Mouse (Mus musculus) embryonic fibroblast, embryonic 13.5 days (primary cell): ENCODE data around the gene Gm49661. TPM values are rescaled to one million over a fixed set of nuclear protein-coding genes. Genes with fewer than 3 reads are reported as not detected.

Source experiments
- H3K27ac ChIP-seq: 2 replicates; pipeline ENCODE4 v1.5.1; 2012; ENCODE audit warnings: low read length, control low read depth, inconsistent platforms; ENCODE audit not compliant: insufficient read depth
- H3K4me1 ChIP-seq: 2 replicates; pipeline ENCODE4 v1.6.1; 2011; ENCODE audit warnings: low read length; ENCODE audit not compliant: control insufficient read depth, insufficient read depth
- H3K4me3 ChIP-seq: 2 replicates; pipeline ENCODE4 v1.5.1; 2011; ENCODE audit warnings: mild to moderate bottlenecking, control low read depth, low read length; ENCODE audit not compliant: insufficient read depth
- CTCF ChIP-seq: IDR thresholded peaks from 2 replicates; pipeline ENCODE4 v1.5.1; 2011; ENCODE audit warnings: mild to moderate bottlenecking, control low read depth, low read length, moderate library complexity, borderline replicate concordance; ENCODE audit not compliant: insufficient read depth
- POLR2A ChIP-seq: IDR thresholded peaks from 2 replicates; pipeline ENCODE4 v1.6.1; 2011; ENCODE audit warnings: low read depth, mild to moderate bottlenecking, control low read depth, low read length, moderate library complexity
- polyA plus RNA-seq: library from polyadenylated mRNA; stranded (reverse); fragments of >200 nt; gene quantifications from 2 replicates; pipeline ENCODE4 v1.2.4, GENCODE M21; 2011; ENCODE audit warnings: low read depth; ENCODE audit not compliant: missing spikeins, insufficient read length

Gene Gm49661
- polyA plus RNA-seq, 1 experiment = not detected

- H3K4me3 ChIP-seq = no peak overlapping the region
- H3K27ac ChIP-seq = no peak overlapping the region
- TF ChIP-seq POLR2A = no peak
- peak; percentile 1; the same call in 1 of the 2 replicates for TF ChIP-seq CTCF
- H3K4me1 ChIP-seq = no peaks in the 10 kb centered on the region
Measured at GRCm38 (mm10) chr8:84947241-84947545, 22.0 kb downstream of the Gm49661 start.

GRCm38 (mm10) chr8:84946528-84947240 lies 22.5 kb downstream of the Gm49661 start, which contains the start of gene Rtbdn:
Gene Rtbdn (plus strand): TSS chr8:84946991.
- Histone ChIP-seq H3K4me1 (no peaks in the 10 kb centered on the region), H3K27ac (no peak within 1 kb of the TSS), H3K4me3 (peak within 1 kb of the TSS; percentile 14; the same call in 1 of the 2 replicates)
- no peak for TF ChIP-seq POLR2A
- peak; percentile 35; the same call in 1 of the 2 replicates for TF ChIP-seq CTCF

GRCm38 (mm10) chr8:84945633-84946527 lies 23.4 kb downstream of the Gm49661 start:
- H3K27ac ChIP-seq = no peak overlapping the region
- no peak for TF ChIP-seq CTCF
- TF ChIP-seq POLR2A = no peak
- no peaks in the 10 kb centered on the region for H3K4me1 ChIP-seq
- H3K4me3 ChIP-seq = peak overlapping the region; percentile 14; the same call in 1 of the 2 replicates

- H3K27ac ChIP-seq = no peak overlapping the region
- TF ChIP-seq CTCF (no peak), POLR2A (no peak)
- H3K4me3 ChIP-seq = no peak overlapping the region
- no peaks in the 10 kb centered on the region for H3K4me1 ChIP-seq
Measured at GRCm38 (mm10) chr8:84945235-84945632, 24.0 kb downstream of the Gm49661 start.

- H3K4me3 ChIP-seq = no peak overlapping the region
- H3K27ac ChIP-seq = no peak overlapping the region
- H3K4me1 ChIP-seq = no peaks in the 10 kb centered on the region
- TF ChIP-seq CTCF = no peak
- no peak for TF ChIP-seq POLR2A
Measured at GRCm38 (mm10) chr8:84944478-84945160, 24.6 kb downstream of the Gm49661 start.

GRCm38 (mm10) chr8:84943699-84944098 lies 25.5 kb downstream of the Gm49661 start:
- H3K4me1 ChIP-seq = no peaks in the 10 kb centered on the region
- H3K27ac ChIP-seq = no peak overlapping the region
- TF ChIP-seq POLR2A (no peak), CTCF (no peak)

GRCm38 (mm10) chr8:84937620-84938485 lies 31.4 kb downstream of the Gm49661 start:
- H3K4me3 ChIP-seq = no peak overlapping the region
- TF ChIP-seq POLR2A (no peak), CTCF (no peak)
- H3K27ac ChIP-seq = no peak overlapping the region
- H3K4me1 ChIP-seq = 0 out of 2 replicates have a peak, but pooled peaks cover 3% of the 10 kb centered on the region

More at GRCm38 (mm10) chr8:84943699-84944098, 25.5 kb downstream of the Gm49661 start:
- no peak overlapping the region for H3K4me3 ChIP-seq

- H3K27ac ChIP-seq = no peak within 1 kb of the TSS
- H3K4me1 ChIP-seq = 0 out of 2 replicates have a peak, but pooled peaks cover 3% of the 10 kb centered on the region
- no peak within 1 kb of the TSS for H3K4me3 ChIP-seq
- TF ChIP-seq CTCF (peak; percentile 45), POLR2A (no peak)
Measured at GRCm38 (mm10) chr8:84936962-84937546, 32.2 kb downstream of the Gm49661 start, which contains the start of gene Mast1. Gene Mast1 (minus strand): TSS chr8:84937359.

GRCm38 (mm10) chr8:84936041-84936961 lies 32.9 kb downstream of the Gm49661 start:
- no peak for TF ChIP-seq CTCF
- no peak for TF ChIP-seq POLR2A
- Histone ChIP-seq H3K4me1 (0 out of 2 replicates have a peak, but pooled peaks cover 3% of the 10 kb centered on the region), H3K27ac (no peak overlapping the region), H3K4me3 (no peak overlapping the region)
